Mouse (Mus musculus) urinary bladder, postnatal 10 days (tissue): Measurements from ENCODE around the gene Plxna4.

ENCODE experiments used
- DNase-seq: peaks from one replicate; pipeline ENCODE4 v3.0.0; 2022; ENCODE audit warnings: low spot score

Gene Plxna4

GRCm38 (mm10) chr6:32406316-32407095, 181.5 kb downstream of the Plxna4 start:
- no peak for DNase-seq

- DNase-seq = no peak
Measured at GRCm38 (mm10) chr6:32402560-32403235, 185.3 kb downstream of the Plxna4 start.

GRCm38 (mm10) chr6:32398261-32398660, 189.7 kb downstream of the Plxna4 start:
- no peak for DNase-seq

GRCm38 (mm10) chr6:32397133-32397730, 190.8 kb downstream of the Plxna4 start:
- peak; percentile 27 for DNase-seq

GRCm38 (mm10) chr6:32395415-32395814, 192.6 kb downstream of the Plxna4 start:
- DNase-seq = no peak

- DNase-seq = no peak
Measured at GRCm38 (mm10) chr6:32392262-32392661, 195.7 kb downstream of the Plxna4 start.

GRCm38 (mm10) chr6:32388276-32388675, 199.7 kb downstream of the Plxna4 start:
- DNase-seq = no peak

GRCm38 (mm10) chr6:32386915-32387314, 201.1 kb downstream of the Plxna4 start:
- no peak for DNase-seq

GRCm38 (mm10) chr6:32384937-32385336, 203.1 kb downstream of the Plxna4 start:
- no peak for DNase-seq

- DNase-seq = no peak
Measured at GRCm38 (mm10) chr6:32384423-32384822, 203.6 kb downstream of the Plxna4 start.

GRCm38 (mm10) chr6:32381516-32381915, 206.5 kb downstream of the Plxna4 start:
- no peak for DNase-seq

- no peak for DNase-seq
Measured at GRCm38 (mm10) chr6:32377181-32377580, 210.8 kb downstream of the Plxna4 start.

- no peak for DNase-seq
Measured at GRCm38 (mm10) chr6:32373931-32374361, 214.0 kb downstream of the Plxna4 start.

GRCm38 (mm10) chr6:32369092-32369491, 218.9 kb downstream of the Plxna4 start:
- no peak for DNase-seq

- no peak for DNase-seq
Measured at GRCm38 (mm10) chr6:32368408-32368807, 219.6 kb downstream of the Plxna4 start.

- no peak for DNase-seq
Measured at GRCm38 (mm10) chr6:32364933-32365332, 223.1 kb downstream of the Plxna4 start.

GRCm38 (mm10) chr6:32363489-32364068, 224.4 kb downstream of the Plxna4 start:
- DNase-seq = no peak

GRCm38 (mm10) chr6:32362421-32362820, 225.6 kb downstream of the Plxna4 start:
- DNase-seq = no peak

GRCm38 (mm10) chr6:32359675-32360074, 228.3 kb downstream of the Plxna4 start:
- DNase-seq = no peak

- DNase-seq = no peak
Measured at GRCm38 (mm10) chr6:32357497-32357896, 230.5 kb downstream of the Plxna4 start.

GRCm38 (mm10) chr6:32355559-32355958, 232.4 kb downstream of the Plxna4 start:
- no peak for DNase-seq

- DNase-seq = no peak
Measured at GRCm38 (mm10) chr6:32348996-32349395, 239.0 kb downstream of the Plxna4 start.

GRCm38 (mm10) chr6:32348126-32348525, 239.9 kb downstream of the Plxna4 start:
- DNase-seq = no peak
